Mouse (Mus musculus): Measurements from ENCODE around the gene Mdp1. TPM values are rescaled to one million over a fixed set of nuclear protein-coding genes. Genes with fewer than 3 reads are reported as not detected.

Mdp1 gene
- polyA plus RNA-seq, 1 experiment, result 23.9 TPM

GRCm38 (mm10) chr14:55689433-55689832, 29.1 kb upstream of the Mdp1 start:
- no peaks in the 10 kb centered on the region for H3K36me3 ChIP-seq (ENCODE audit: control insufficient read depth, insufficient read depth, low read length)
- WGBS, result 73% methylated on average over 10 of the region's 10 CpGs
- no peak overlapping the region for H3K27ac ChIP-seq (ENCODE audit: insufficient read depth, low read depth, low read length)
- H3K4me3 ChIP-seq (ENCODE audit: low read depth, low read length), result no peak overlapping the region
- TF ChIP-seq POLR2A (IDR thresholded peaks at IDR 0.05; ENCODE audit: low read depth, low read length), result no peak
- TF ChIP-seq CTCF (IDR thresholded peaks at IDR 0.05; ENCODE audit: extremely low read depth, insufficient read length, insufficient replicate concordance, low read depth, low read length), result no peak
- H3K27me3 ChIP-seq (ENCODE audit: control insufficient read depth, insufficient read depth, low read length), result no peaks in the 10 kb centered on the region
- H3K4me1 ChIP-seq (ENCODE audit: control insufficient read depth, insufficient read depth, insufficient read length, low read length), result no peaks in the 10 kb centered on the region

DNA sequence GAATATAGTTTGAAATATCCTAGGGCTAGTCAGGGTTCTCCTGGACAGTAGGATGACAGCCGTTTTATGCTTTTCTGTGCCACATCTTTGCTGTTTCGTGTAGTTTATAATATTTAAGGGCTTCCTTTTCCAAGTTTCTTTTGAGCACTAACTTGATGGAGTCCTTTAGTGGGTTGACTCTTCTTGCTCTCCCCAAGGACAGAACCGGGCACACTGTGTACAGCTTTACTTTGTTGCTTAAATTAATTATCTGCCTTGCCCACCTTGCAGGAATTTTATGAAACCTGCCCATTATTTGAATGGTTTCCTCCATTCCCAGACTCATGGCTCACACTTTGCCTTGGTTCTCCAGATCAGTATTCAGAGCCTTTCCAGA, 21.8 kb upstream of the Mdp1 start:
- peak overlapping the region; percentile 78 for H3K27ac ChIP-seq (ENCODE audit: insufficient read depth, low read depth, low read length)
- H3K4me1 ChIP-seq (ENCODE audit: control insufficient read depth, insufficient read depth, insufficient read length, low read length), result no peaks in the 10 kb centered on the region
- 8% methylated on average over 3 of the region's 3 CpGs for WGBS

GRCm38 (mm10) chr14:55681160-55682117, 21.1 kb upstream of the Mdp1 start, which contains the start of gene Tinf2:
Tinf2 (minus strand) TSS chr14:55681820.
- H3K27ac ChIP-seq (ENCODE audit: insufficient read depth, low read depth, low read length), result peak within 1 kb of the TSS; percentile 78

More for the DNA sequence above, 21.8 kb upstream of the Mdp1 start:
- Histone ChIP-seq H3K4me3 (ENCODE audit: low read depth, low read length) (peak overlapping the region; percentile 76), H3K27me3 (ENCODE audit: control insufficient read depth, insufficient read depth, low read length) (no peaks in the 10 kb centered on the region), H3K36me3 (ENCODE audit: control insufficient read depth, insufficient read depth, low read length) (peaks cover 24% of the 10 kb centered on the region)
- TF ChIP-seq POLR2A (IDR thresholded peaks at IDR 0.05; ENCODE audit: low read depth, low read length) (no peak), CTCF (IDR thresholded peaks at IDR 0.05; ENCODE audit: extremely low read depth, insufficient read length, insufficient replicate concordance, low read depth, low read length) (no peak)

DNA sequence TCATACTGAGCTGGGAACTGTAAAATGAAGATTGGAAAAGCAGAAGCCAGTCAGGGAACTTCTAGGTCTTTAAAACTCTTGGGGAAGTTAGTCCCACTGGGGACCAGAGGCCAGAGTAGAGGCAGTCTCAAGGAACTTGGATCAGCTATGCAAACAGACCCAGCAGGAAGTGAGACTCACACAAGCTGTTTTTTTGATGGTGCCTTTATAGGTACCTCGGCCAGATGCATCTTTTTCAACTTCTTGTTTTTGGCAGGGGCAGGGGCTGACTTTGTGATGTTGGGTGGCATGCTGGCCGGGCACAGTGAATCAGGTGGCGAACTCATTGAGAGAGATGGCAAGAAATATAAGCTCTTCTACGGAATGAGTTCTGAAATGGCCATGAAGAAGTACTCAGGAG, 17.3 kb upstream of the Mdp1 start:
- TF ChIP-seq CTCF (IDR thresholded peaks at IDR 0.05; ENCODE audit: extremely low read depth, insufficient read length, insufficient replicate concordance, low read depth, low read length) (no peak), POLR2A (IDR thresholded peaks at IDR 0.05; ENCODE audit: low read depth, low read length) (no peak)

More at GRCm38 (mm10) chr14:55681160-55682117, 21.1 kb upstream of the Mdp1 start, which contains the start of gene Tinf2:
- Histone ChIP-seq H3K36me3 (ENCODE audit: control insufficient read depth, insufficient read depth, low read length) (peaks cover 31% of the 10 kb centered on the region), H3K4me1 (ENCODE audit: control insufficient read depth, insufficient read depth, insufficient read length, low read length) (no peaks in the 10 kb centered on the region), H3K27me3 (ENCODE audit: control insufficient read depth, insufficient read depth, low read length) (no peaks in the 10 kb centered on the region), H3K4me3 (ENCODE audit: low read depth, low read length) (peak within 1 kb of the TSS; percentile 76)
- WGBS, result under 1% methylated on average over 66 of the region's 66 CpGs
- TF ChIP-seq POLR2A (IDR thresholded peaks at IDR 0.05; ENCODE audit: low read depth, low read length), result no peak; the same call in 1 of the 2 replicates
- TF ChIP-seq CTCF (IDR thresholded peaks at IDR 0.05; ENCODE audit: extremely low read depth, insufficient read length, insufficient replicate concordance, low read depth, low read length), result peak; percentile 85

DNA sequence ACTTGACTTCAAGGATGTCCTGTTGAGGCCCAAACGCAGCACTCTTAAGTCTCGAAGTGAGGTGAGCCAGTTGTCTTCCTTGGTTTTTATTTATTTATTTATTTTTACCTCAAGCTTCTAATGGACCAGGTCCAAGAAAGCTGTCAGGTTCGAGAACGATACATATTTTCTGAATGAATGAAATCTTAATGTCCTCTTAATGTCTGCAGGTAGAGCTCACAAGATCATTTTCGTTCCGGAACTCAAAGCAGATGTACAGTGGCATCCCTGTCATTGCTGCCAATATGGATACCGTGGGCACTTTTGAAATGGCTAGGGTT, 12.4 kb upstream of the Mdp1 start:
- peaks cover 18% of the 10 kb centered on the region for H3K36me3 ChIP-seq (ENCODE audit: control insufficient read depth, insufficient read depth, low read length)
- H3K27me3 ChIP-seq (ENCODE audit: control insufficient read depth, insufficient read depth, low read length), result no peaks in the 10 kb centered on the region
- no peak overlapping the region for H3K4me3 ChIP-seq (ENCODE audit: low read depth, low read length)
- H3K27ac ChIP-seq (ENCODE audit: insufficient read depth, low read depth, low read length), result peak overlapping the region; percentile 80; the same call in 1 of the 2 replicates
- peaks cover 2% of the 10 kb centered on the region for H3K4me1 ChIP-seq (ENCODE audit: control insufficient read depth, insufficient read depth, insufficient read length, low read length)
- 52% methylated on average over 7 of the region's 7 CpGs for WGBS
- TF ChIP-seq POLR2A (IDR thresholded peaks at IDR 0.05; ENCODE audit: low read depth, low read length) (no peak), CTCF (IDR thresholded peaks at IDR 0.05; ENCODE audit: extremely low read depth, insufficient read length, insufficient replicate concordance, low read depth, low read length) (no peak)

More for the DNA sequence above, 17.3 kb upstream of the Mdp1 start:
- 78% methylated on average over 4 of the region's 4 CpGs for WGBS
- H3K36me3 ChIP-seq (ENCODE audit: control insufficient read depth, insufficient read depth, low read length), result peaks cover 39% of the 10 kb centered on the region
- no peak overlapping the region for H3K27ac ChIP-seq (ENCODE audit: insufficient read depth, low read depth, low read length)
- peaks cover 2% of the 10 kb centered on the region for H3K4me1 ChIP-seq (ENCODE audit: control insufficient read depth, insufficient read depth, insufficient read length, low read length)
- H3K4me3 ChIP-seq (ENCODE audit: low read depth, low read length), result no peak overlapping the region
- H3K27me3 ChIP-seq (ENCODE audit: control insufficient read depth, insufficient read depth, low read length), result no peaks in the 10 kb centered on the region

DNA sequence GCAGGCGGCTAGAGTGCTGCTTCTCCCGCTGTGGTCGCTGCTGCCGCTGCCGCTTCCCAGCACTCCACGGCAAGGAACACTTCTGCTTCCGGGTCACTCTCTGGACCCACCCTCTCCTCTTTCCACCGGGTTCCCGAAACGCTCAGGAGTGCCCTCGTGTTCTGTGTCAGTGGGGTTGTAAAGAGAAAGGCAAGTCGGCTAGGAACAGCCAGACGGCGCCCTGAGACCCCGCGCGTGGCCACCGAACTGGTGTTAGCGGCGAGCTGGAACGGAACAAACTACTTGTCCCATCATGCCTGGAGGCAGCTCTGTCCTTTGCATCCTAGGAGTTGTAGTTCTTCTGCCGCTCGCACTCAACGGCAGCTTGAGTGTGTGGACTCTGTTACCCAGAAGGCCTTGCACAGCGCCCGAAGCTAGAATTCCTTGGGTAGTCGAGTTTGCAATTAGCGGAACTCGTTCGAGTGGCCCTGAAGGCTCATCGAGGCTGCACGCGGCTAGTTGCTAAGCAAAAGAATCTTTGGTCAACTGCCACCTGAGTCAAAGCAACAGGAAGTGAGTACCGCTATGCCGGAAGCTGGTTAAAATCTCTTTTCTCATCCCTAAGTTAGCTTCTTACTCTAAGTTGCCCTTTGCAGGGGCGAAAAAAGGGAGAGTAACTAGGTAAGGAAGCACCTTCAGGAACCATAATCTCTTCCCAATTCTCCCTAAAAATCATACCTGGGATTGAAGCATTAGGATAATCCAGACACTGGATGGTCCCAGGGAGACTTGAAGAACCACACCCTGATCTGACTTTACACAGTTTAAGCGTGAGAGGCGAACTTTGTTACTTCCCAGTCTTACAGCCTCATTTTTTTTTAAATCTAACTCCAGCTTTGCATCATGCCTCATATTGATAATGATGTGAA, 11.8 kb upstream of the Mdp1 start, which contains the start of the genes Gmpr2 and Nedd8:
Gene Gmpr2, plus strand, starts transcription at position 109 of the 908 bp plus-strand sequence.
Gene Nedd8, minus strand, starts transcription at position 292 of the 908 bp plus-strand sequence.
- H3K4me3 ChIP-seq (ENCODE audit: low read depth, low read length), result peak within 1 kb of the TSS; percentile 83
- TF ChIP-seq POLR2A (IDR thresholded peaks at IDR 0.05; ENCODE audit: low read depth, low read length) (peak; percentile 14; the same call in 1 of the 2 replicates), CTCF (IDR thresholded peaks at IDR 0.05; ENCODE audit: extremely low read depth, insufficient read length, insufficient replicate concordance, low read depth, low read length) (no peak)
- H3K4me1 ChIP-seq (ENCODE audit: control insufficient read depth, insufficient read depth, insufficient read length, low read length), result peaks cover 2% of the 10 kb centered on the region
- no peaks in the 10 kb centered on the region for H3K27me3 ChIP-seq (ENCODE audit: control insufficient read depth, insufficient read depth, low read length)
- under 1% methylated on average over 38 of the region's 38 CpGs for WGBS
- peak within 1 kb of the TSS; percentile 85 for H3K27ac ChIP-seq (ENCODE audit: insufficient read depth, low read depth, low read length)
- H3K36me3 ChIP-seq (ENCODE audit: control insufficient read depth, insufficient read depth, low read length), result peaks cover 15% of the 10 kb centered on the region

All from small intestine, adult 2 months (tissue).